Mouse (Mus musculus) cerebellum, adult 18-20 months (tissue): ENCODE measurements around the gene Gm43552.
"Not testable (repeated sequence)": the region's sequence is repeated elsewhere in the genome, so short reads cannot be mapped to it uniquely, and the experiment has no call there.

Source experiments
- DNase-seq, 2 experiments: peaks; one replicate each; pipeline ENCODE4 v3.0.0; 2021

Gene Gm43552

GRCm38 (mm10) chr5:65492716-65493531, at the start of gene Gm43552:
TSS of gene Gm43552 (minus strand) at chr5:65492833.
- peak; percentile 96 to 98 for DNase-seq

- no peak for DNase-seq
These were observed 49.3 kb upstream of the Gm43552 start for GRCm38 (mm10) chr5:65541889-65542288.

DNA sequence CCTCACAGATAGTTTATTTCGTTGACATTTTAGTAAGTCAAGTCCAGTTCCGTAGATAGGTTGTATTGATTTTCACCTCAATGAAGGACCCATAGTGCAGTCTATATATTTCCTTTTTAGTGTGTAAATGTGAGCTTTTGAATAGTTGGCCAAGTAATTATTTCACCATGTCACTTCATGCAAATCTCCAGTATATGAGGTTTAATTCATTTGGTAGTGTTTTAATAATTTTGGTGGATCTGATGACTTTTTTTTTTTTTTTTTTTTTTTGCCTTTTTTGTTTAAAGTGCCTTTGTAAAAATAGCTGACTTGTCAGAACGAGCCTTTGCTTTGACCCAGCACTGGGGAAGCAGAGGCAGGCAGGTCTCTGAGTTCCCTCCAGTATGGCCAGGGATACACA, 47.2 kb upstream of the Gm43552 start:
- no peak for DNase-seq

GRCm38 (mm10) chr5:65538829-65539228, 46.2 kb upstream of the Gm43552 start:
- no peak for DNase-seq

DNA sequence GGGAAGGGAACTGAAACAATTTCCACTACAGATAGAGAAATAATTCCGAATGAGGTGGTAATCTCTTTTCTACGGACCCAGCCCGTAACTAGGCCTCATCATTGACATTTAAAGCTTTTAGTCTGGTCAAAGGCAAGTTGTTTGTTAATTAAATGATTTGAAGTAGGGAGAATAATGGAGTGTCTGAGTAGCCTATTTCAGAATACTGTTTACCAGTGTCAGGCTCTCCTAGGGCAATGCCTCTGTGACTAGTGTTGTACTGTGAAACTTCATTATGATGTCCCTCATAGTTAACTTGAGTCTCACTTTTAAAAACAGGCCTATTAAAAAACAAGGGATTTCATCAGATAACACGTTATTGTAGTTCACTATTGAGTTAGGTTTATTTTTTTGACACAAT, 45.5 kb upstream of the Gm43552 start:
- no peak for DNase-seq

DNA sequence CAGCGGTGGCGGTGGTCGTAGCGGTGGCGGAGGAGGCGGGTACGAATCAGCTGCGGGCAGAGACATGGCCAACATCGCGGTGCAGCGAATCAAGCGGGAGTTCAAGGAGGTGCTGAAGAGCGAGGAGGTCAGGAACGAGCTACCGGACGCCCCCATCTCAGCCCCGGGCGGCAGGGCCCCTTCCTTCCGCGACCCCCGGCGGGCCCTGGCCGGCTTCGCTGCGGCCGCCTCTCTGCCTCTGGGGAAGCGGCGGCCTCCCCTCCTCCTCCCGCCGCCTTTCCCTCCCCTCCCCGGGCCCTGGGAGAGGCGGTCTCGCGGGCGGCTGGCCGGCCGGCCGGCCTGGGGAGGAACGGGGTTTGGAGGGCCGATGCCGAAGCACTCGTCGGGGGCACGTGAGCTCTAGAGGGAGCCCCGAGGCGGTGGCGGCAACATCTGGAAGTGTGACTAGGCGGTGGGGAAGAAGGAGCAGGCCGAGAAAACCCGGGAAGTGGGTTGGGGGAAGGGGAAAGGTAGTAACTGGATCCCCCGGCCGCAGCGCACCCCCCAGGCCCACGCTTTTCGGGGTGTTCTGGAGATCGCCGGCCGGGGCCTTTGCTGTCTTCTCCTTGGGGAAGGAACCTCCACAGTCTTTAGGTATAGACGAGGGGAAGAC, 44.9 kb upstream of the Gm43552 start:
- DNase-seq, result peak in 1 of 2 experiments; percentile 47

DNA sequence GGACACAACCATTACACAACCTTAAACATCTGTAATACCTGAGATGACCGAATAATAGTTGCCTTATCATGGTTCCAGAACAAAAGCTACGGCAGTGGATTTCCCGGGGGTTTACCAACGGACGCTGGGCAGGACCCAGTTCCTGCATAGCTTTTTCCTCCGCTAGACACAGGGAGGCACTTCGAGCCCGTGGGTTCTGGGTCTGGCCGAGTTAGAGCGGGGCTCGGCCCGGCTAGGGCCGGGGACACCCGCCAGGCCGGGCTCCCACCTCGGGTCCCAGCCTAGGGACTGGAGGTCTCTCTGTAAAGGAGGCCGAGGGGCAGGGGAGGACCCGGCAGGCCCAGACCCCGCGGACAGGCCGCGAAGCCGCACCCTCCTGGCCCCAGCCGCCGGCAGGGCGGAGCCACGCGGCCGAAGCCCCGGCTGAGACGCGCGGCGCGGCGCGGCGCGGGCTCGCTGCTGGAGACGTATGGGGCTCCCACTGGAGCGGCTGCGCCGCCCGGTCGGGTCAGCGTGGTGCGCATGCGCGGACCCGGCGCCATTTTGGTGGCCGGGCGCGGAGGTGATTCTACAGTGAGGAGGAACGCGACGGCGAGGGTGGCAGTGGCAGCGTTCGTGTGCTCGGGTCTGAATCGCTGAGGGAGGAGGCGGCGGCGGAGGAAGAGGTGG, 44.3 kb upstream of the Gm43552 start, which contains the start of the genes Smim14 and Ube2k:
Smim14 (minus strand) TSS at position 434 of the 669 bp plus-strand sequence.
Ube2k (plus strand) TSS at position 483 of the 669 bp plus-strand sequence.
- peak; percentile 90 to 97 for DNase-seq

DNA sequence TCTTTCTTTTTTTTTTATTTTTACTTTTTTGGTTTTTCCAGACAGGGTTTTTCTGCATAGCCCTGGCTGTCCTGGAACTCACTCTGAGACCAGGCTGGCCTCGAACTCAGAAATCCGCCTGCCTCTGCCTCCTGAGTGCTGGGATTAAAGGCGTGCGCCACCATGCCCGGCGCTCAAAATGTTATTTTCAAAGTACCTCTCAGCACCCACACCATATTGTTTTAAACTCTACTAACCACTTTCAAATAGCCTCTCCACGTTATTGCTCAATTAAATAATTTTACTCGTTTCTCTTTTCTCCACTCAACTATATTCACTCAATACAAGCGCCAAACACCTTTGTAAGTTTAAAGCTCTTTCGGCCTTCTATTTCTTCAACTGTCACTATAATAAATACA, 43.4 kb upstream of the Gm43552 start:
- not testable (repeated sequence) for DNase-seq

DNA sequence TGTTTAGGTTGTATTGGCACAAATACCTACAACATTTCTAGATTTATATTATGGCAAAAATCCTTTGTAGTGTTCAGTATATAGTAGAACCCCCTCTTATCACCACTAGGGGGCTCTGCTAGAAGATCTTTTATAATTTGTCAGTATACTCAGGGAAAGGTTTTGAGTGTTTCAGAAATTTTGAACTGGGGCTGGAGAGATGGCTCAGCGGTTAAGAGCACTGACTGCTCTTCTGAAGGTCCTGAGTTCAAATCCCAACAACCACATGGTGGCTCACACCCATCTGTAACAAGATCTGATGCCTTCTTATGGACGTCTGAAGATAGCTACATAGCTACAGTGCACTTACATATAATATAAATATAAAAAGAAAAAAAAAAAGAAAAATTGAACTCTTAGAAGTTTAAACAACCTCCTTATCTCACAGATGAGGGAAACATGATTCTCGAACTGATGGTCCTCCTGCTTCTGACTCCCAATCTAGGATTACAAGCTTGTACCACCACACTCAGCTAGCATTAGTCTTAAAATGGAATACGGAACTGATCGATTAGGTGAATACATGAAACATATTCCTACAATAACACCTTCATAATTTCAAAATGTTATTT, 42.9 kb upstream of the Gm43552 start:
- DNase-seq, result peak; percentile 26 to 52

DNA sequence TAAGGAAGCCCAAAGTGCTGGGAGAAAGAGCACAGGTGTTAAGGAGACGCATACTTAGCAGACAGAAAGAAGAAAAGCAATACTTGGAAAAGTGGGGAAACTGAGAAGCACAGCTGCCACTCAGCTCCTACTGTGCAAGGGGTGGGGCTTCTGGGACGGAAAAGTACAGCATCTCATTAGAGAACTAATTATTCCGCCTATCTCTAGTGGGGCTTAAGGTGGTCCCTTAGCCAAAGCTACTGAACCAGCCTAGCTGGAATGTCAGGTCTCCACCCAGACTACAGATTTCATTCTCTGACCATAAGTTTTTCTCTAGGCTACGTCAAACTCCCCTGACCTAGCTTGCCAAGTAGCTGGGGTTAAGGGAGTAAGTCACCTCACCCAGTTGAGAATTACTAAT, 41.9 kb upstream of the Gm43552 start:
- DNase-seq, result no peak

DNA sequence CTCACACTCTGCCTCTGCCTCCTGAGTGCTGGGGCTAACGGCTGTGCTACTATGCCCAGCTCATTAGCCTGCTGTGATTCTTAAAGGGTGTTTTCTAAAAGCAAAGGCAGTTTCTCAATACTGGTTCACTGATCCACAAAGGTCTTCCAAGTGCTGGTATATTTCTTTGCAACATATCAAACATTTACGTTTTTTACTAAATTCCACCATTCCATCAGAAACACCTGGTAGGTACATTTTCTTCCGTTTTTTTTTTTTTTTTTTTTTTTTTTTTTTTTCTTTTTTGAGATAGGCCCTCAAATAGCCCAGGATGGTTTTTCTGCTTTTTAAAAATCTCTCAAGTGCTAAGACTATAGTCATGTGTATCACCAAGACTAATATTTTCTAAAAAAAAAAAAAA, 38.6 kb upstream of the Gm43552 start:
- DNase-seq, result no peak

DNA sequence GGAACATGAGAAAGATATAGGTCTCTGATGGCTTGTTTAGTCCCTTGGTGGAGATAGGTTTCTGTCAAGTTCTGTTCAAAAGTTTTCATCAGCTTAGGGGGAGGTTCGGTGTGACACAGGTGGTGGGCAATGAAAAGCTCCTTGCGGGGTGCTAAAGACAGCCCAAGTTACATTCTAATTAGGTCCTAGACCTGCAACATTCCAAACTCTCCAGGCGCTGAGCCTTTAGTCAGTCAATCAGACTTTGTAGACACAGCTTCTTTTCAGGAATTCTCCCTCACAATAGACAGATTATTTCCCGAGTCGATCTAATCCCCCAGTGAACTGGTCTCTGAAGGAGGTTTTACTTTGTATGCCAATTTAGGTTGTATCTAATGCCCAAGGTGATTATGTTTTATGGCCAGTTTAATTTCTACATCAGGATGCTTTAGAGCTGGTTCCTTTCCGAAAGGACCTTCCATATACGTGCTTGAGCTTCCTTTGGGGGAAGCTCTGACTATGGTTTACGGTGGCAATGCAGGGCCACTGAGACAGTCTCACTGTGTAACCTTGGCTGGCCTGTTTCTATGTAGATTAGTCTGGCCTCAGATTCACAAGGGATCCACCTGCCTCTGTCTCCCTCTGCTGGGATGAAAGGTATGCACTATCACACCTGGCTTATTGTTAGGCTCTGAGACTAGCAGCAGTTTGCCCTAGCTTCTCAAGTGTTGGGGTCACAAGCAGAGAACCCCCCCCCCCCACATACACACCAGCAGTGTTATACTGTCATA, 33.2 kb upstream of the Gm43552 start:
- peak in 1 of 2 experiments; percentile 15 for DNase-seq

GRCm38 (mm10) chr5:65524831-65525230, 32.2 kb upstream of the Gm43552 start:
- DNase-seq, result no peak

- DNase-seq, result no peak
These were observed 29.2 kb upstream of the Gm43552 start for GRCm38 (mm10) chr5:65521803-65522202.

GRCm38 (mm10) chr5:65514635-65515278, 22.1 kb upstream of the Gm43552 start:
- DNase-seq, result no peak

DNA sequence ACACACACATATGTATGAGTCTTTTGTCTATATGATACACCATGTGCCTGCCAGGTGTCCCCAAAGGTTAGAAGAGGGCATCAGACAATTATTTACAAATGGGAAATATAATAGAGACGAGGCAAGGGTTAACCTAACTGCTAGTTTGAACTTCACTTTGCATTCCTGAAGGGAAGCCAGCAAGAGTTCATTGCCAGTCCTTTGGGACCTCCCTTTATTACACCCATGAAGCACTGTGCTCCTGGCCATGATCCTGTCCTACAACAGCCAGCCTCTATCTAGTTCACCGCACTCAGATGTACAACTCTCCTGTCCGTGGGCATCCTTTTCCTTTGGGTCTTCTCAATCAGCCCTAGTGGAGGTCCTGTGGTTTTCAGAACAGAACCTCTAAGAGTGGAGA, 20.9 kb upstream of the Gm43552 start:
- DNase-seq, result no peak

DNA sequence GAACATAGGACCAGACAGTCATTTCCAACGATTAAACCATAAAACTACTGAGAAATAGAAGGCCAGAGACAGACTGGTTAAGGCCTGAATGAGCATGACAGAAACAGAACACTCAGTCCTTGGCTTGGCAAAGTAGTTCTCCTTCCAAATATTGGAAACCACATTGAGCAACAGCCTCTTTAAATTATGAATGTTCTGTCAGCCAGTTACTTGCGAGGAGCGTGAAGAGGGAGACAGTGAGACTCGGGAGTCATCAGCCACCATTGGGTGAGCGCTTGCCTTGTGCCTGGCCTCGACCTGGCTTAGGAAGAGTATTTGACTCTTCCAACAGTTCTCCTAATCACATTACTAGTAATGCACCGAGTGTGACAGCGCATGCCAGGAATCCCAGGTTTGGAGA, 15.8 kb upstream of the Gm43552 start:
- DNase-seq, result no peak

DNA sequence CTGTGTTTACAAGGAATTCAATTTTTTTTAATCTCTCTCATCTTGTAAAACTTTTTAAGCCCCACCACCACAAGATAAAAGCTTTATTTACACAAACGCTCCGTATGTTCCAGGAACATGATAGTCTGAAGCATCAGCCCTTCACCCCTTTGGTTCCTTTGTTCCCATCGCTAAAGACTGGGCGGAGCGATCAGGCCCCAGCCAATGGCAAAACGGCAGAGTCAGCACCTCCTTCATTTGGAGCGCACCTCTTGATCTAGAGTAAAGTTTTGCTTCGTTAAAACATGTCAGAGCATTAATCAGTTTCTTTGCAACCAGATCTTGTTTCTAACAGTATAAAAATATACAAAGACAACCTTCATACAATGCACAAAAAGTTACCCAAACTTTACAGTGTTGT, 13.2 kb upstream of the Gm43552 start:
- no peak for DNase-seq

GRCm38 (mm10) chr5:65501407-65501806, 8.8 kb upstream of the Gm43552 start:
- DNase-seq, result no peak

- no peak for DNase-seq
These were observed 7.6 kb upstream of the Gm43552 start for GRCm38 (mm10) chr5:65500231-65500630.

DNA sequence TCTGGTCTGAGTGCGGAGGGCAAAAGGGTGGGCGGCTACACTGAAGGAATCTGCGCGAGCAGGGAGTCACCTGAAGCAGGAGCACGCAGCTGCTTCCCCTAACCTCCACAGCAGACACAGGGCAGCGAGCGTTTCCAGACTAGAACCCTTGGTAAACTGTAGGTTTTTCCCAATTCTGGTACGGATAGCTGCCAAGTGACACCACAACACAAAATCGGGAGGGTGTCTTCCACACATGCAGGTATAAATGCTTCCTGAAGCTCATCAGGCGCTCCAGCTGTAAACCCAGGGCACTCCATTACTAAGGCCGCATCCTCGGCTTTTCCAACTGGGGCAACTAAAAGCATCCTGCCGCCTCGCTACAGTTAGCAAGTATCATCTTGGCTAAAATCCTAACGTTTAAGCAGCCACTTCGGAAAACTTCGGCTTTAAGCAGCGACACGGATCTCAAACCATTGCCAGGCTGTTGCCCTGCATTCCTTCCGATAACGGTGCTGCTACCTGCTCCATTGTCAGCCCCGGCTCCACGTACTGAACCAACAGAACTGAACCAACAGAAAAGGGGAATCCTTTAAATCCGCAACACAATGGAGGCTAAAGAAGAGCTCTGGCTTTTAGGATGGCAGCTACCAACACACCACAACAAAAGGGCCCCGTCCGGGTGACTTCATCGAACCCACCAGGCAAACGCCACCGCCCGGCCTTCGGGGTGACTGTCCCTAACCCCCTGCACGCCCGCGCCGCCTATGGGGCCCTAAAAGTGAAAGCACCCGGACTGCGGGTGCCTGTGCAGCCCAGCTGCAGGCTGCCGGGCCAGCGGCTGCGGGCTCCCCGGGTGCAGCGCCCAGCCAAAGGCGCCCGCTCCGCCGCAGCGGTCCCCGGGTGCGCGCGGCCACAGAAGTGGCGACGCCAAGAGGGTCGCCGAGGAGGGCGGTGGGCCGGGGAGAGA, 592 bp downstream of the Gm43552 start:
- peak; percentile 71 to 76 for DNase-seq
